Mouse (Mus musculus) G1E-ER4 (cell line): ENCODE data around the gene Hand1. TPM values are rescaled to one million over a fixed set of nuclear protein-coding genes. Genes with fewer than 3 reads are reported as not detected.

ENCODE experiments used
- GATA1 ChIP-seq: IDR thresholded peaks from one replicate; pipeline ENCODE4 v1.8.0; 2012; ENCODE audit warnings: low read length, inconsistent platforms
- polyA plus RNA-seq: library from polyadenylated mRNA; stranded (reverse); fragments of >175 nt; gene quantifications from 2 replicates; pipeline ENCODE4 v1.2.3, GENCODE M21; 2012

Hand1 gene
- polyA plus RNA-seq, result not detected in 2 replicates

DNA sequence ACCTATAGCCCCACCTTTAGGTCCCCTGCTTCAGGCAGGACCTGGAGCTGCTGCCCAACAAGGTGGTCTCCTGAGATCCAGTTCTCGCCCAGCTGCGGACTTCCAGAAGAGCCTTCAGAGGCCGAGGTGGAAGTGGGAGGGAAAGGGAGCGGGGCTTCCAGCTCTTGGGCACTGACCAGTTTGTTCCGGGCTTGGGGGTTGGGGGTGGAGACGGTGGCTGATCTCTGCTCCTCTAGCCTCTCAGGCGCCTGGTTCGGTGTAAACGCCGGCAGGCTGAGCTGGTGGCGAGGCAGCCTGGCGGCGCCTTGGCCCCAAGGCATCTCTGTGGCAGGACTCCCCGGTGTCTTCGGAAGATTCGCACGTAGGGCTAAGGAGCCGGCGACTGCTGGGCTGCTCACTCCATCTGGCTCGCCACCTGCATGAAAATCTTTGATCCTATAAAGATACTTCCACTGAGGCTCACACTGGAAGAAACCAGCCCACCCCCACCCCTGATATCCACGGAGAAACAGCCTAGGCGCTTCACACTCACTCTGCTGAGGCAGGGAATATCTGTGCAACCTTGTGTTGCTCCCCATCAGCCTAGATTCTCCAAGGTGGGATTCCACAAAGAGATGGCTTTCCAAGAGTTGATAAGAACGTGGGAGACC is at the start of gene Hand1:
Gene Hand1 (minus strand): TSS at position 267 of the 650 bp plus-strand sequence.
- no peak for TF ChIP-seq GATA1

DNA sequence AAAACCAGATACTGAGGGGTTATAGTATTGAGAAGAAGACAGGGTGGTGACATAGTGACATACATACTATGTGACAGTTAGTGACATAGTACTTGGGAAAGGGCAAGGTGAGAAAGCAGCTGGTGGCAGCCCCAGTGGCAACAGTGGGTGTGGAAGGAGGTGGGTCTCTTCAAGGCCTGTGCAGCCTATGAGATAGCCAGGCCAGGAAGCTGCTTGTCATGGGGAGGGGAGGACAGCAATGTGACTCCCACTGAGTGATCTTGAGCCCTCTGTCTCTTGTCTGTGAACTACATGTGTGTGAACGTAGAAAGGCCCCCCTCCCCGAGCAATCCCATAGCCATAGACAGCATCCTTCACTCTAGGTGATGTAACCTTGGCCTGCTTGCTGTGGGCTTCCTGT is 43.5 kb upstream of the Hand1 start:
- no peak for TF ChIP-seq GATA1

DNA sequence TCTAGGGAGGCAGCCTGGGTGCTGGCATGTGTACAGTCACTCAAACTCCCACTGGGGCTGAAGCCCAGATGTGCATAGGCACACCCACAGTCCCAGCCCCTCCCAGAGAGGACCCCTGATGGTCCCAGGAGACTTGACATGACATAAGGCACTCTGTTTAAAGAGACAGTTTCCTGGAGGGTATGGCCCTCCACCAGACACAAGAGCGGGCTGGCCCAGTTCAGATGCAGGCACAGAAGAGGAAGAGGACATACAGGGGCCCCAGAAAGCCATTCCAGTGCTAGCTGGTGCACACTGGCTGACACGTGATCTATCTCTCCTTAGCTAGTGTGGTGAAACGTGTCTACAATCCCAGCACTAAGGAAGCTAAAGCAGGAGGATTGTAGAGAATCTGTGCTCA is 40.4 kb upstream of the Hand1 start:
- no peak for TF ChIP-seq GATA1

DNA sequence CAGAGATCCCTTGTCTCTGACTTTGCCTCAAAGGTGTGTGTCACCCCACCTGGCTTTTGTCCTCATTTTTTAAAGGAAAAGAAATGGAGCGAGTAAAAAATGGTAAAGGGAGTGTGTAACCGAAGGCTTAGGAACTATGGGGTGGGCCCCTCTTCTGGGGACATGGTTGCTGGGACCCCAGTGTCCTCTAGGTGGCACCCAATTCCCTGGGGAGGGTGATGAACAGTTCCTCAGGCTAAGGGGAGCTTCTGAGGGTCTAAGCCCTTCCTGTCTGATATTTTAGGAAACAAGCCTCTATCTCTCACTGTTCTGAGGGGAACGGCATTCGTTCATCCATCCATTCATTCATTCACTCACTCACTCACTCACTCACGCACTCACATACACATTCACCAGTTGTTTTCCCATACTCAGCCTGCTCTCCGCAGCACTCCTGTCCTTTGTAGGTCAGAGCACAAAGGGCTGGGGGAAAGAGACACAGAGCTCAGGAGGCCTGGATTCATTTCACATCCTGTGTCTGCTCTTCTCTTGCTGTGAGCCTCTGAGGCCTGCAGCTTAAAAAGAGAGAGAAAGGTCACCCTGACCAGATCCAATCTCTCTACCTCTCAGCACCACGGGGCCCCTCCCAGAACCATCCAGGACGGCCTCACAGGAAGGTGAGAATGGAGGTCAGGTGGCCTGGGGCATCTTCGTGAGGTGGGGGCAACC is 36.3 kb upstream of the Hand1 start:
- no peak for TF ChIP-seq GATA1

DNA sequence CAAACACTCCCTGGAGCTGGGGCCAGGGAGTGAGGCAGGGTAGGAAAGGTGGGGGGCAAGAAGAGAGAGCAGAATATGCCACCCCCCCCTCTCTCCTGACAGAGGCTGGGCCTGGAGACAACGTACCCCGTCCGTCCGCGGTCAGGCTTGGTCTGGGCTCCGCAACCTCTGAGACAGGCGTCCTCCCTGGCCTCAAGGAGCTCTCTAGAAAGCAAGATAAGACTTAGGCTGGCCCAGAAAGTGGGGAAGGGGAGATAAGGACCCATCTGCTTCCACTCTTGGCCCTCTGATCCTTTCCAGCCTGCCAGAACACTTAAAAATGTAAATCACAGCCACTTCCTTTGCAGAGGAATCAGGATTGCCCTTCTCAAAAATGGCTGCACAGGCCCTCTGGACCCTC is 33.8 kb upstream of the Hand1 start:
- no peak for TF ChIP-seq GATA1

DNA sequence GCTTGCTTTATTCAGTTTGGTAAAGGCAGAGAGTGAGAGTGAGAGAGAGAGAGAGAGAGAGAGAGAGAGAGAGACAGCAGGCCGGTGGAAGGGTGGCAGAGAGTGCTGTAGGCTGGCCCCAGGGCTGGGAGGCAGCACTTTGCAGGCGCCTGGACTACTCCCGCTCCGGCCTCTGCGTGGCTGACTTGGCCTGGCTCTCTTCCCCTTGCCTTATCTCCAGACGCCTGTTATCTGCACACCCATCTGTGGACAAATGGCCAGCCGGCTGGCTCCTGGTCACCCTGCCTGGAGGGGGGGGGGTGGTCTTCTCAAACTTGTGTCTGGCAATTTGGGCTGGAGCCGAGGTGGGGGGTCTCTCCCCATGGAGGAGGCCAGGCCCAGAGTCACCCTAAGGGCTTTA is 32.0 kb upstream of the Hand1 start:
- no peak for TF ChIP-seq GATA1

DNA sequence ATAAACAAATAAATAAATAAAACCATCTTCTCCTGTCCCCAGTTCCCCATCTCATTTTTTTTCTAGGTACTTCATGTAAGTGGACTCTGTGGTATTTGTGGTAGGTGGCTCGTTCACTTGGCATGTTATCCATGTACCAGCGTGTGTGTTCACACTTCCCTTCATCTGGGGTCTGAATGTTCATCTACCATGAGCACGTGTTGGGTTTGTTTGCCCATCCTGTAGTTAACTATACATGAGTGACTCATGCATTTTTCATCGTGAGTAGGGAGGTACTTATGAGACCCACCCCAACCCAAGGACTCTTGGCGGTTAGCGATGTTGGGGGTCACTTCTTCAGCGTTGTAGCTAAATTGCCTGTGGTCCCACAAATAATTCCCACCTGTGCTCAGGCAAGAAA is 29.5 kb upstream of the Hand1 start:
- no peak for TF ChIP-seq GATA1

DNA sequence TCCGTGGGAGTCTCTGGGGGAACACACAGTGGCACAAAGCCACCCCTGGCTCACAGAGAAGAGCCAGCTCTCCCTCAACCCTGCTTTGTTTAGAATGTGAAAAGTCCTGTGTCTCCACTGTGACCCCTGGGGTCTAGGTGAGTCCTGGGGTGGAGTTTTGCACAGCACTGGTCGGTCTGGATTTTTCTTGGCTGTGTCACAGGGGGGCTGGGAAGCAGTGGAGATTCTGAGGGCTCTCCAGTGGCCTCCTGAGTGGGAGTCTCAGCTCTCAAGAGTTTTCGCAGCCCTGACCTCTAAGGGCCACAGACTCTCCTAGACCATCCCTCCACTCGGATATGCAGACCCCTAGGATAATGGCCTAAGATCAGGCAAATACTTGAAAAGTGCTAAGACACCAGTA is 25.1 kb upstream of the Hand1 start:
- TF ChIP-seq GATA1, result no peak

DNA sequence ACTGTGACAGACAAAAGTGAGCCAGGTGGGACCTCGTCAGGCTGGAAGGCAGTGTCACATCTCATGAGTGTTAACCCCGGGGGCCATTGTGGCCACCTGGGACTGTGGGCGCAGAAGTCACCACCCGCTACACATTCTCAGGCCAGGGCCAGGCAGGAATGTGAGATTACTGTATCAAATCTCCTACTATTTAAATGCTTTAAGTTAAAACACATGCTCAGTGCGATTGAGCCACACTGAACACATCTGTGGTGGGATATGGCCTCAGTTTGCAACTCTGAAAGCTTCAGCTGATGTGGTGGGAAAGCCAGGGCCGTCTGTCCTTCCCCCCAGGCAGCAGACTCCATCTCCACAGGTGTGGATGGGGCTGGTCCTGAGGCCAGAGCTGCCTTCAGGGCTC is 21.0 kb upstream of the Hand1 start:
- no peak for TF ChIP-seq GATA1

DNA sequence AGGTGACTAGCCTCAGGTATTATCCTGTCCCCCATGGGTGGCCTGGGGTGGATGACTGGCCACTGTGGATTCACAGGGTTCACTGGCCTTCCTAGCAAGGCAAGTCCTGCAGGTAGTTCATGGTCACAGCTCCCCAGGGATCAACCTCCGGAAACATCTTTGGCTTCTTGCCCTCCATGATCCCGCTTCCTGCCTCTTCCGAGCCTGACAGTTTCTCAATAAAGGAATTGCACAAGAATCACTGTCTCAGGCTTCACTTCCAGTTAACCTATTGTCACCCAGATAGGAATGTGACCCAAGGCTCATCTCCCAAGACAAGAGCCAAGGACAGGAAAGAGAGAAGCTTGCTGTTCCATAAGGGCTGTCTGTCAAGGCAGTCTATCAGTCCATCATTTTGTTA is 18.3 kb upstream of the Hand1 start:
- no peak for TF ChIP-seq GATA1

DNA sequence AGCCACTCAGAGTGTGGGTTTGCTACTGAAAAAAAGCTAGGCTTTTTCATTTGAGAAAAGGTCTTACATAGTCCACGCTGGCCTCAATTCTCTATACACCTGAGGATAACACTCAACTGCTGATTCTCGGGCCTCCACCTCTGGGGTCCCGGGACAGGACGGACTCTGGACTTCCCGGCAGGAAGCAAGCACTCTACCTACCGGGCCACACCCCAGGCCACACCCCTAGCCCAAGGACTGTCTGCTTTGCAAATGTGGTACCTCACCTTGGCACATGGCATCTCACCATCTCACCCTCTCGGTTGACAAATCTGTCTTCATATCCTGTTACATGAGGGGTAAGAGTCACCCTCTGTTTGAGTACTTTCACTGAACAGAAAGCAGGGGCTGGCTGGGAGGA is 17.7 kb upstream of the Hand1 start:
- TF ChIP-seq GATA1, result no peak

DNA sequence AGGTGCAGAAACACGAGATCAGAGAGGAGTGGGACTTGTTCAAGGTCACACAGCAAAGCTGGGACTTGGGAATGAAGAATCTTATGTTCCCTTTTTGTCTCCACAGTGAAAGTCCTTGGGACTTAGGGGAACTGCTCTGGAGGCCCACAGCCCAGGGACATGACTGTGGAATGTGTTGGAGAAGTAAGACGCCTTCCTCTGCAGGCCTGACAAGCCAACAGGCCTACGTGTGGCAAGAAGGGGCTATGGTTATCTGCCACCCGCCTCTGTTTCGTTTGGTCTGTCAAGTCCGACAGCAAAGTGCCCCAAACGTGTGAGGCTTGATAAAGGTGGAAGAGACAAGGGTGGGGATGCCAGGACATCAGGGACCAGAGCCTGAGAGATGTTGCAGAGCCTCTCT is 14.8 kb upstream of the Hand1 start:
- TF ChIP-seq GATA1, result no peak

DNA sequence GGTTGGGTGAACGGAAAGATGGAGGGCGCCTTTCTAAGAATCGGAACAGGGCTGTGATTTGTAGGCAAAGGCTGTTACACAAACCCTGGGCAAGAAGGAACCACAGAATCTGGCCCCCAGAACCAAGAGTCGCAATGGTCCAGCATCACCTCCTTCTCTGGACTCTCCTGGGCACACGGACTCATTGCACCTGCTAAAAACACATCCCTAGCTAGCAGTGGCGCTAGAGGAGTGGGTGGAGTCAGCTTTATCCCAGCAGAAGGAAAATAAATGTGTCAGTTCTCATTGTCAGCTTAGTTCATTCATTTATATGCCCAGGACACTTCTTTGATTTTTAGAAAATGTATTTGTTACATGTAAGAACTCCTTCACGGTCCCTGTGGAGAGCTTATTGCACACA is 8.8 kb upstream of the Hand1 start:
- no peak for TF ChIP-seq GATA1

DNA sequence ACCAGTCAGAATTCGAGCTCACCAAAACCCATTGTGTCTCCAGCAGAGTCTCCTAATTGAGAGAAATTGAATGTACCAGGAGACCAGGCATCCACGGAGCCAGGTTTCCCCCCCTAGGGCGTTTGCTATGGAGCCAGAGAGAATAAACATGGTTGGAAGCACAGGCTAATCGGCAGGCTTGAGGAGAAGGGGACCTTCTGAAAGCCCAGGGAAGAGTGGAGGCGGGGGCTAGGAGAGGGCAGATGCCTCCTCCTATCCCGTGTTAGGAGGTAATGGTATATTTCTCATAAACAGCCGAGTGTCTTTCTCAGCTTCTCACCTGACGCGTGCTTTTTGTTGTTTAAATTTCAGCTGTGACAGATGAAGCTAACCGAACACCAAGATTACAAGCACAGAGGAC is 8.4 kb upstream of the Hand1 start:
- TF ChIP-seq GATA1, result no peak

DNA sequence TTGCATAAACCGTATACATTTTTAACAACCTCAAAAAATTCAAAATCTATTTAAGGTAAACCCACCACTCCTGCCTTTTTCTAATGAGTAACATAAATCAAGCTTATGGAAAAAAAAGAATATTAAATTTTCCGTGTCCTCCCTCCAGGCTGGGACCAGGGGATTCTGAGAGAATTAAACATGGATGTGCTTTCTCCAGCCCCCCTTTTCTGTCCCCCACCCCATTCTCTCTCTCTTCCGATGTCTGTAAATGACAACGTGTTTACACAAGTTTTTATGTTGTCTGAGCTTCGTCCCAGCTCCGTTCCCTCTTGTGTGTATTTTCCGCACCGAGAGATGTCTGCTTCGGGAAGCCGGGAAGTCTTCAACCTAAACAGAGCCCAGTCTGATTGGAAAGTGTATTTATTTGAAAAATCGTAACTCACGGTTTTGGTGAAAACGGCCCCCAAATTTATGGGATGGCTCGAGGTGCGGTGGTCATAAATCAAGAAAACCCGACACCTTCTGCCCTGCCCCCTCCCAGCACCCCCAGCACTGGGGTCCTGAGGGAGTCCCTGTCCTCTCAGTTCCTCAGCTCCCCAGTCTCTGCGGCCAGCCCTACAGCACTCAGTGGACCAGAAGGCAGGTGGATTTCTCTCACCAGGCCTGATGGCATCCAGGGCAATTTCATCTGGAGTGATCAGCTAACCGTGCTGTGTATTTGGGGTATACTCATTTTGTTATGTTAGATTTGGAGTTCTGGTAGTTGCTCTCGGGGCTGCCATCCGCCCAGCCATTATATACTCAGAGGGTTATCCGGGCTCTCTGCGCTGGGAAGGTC is 5.5 kb upstream of the Hand1 start:
- TF ChIP-seq GATA1, result no peak

DNA sequence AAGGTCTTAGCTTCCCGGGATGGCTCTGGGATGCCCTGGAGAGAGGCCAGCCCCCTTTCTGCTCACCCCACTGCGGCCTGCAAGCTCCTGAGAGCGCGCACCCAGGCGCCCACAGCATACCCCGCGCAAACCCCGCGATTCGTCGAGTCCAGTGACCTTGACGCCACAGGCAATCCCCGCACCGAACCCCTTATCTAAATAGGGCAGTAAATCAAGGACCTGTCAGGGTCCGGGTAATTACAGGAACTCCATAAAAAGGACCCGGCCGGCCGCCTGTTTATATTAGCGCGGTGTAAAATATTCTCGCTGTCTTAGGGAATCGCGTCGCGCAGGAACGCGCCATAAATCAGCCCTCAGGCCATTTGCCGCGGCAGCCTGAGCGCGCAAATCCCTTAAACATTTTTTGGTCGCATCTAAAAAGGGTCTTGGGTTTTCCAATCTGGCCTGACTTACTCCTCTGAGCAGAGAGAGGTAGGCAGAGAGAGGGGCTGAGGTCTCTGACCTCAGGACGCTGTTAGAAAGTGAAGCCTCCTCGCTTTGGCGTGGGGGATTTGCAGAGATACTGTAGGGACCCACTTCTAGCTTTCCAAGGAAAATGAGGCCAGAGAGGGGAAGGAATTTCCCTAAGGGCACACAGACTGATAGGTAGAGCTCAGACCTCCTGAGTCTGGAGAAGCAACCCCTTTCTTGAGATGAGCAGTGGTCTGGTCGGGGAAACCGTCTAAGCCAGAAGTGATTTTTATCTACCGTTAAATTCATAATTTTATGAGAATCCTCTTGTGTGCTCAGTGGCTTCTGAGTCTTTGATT is 4.5 kb upstream of the Hand1 start:
- no peak for TF ChIP-seq GATA1
